ENCODE assay signal across 8 mouse cellular contexts in genomic region chr5:108065465-108066411, GRCm38 (mm10). TPM values are rescaled to one million over a fixed set of nuclear protein-coding genes. Genes with fewer than 3 reads are reported as not detected.
A peak's percentile ranks its signal among the peaks of the same experiment; 100 is the strongest.
DNase-seq lines count a peak whose midpoint lies in the region; ATAC-seq lines count a peak whose summit lies in the region.

Mtf2 (plus strand) TSS chr5:108065674.

- H3K4me2 ChIP-seq in heart, embryonic 13.5 days: peak within 1 kb of the TSS; percentile 81
- peak within 1 kb of the TSS; percentile 92 for H3K4me2 ChIP-seq in liver, embryonic 12.5 days
- peak within 1 kb of the TSS; percentile 76 for H3K4me2 ChIP-seq in stomach, embryonic 15.5 days

- H3K9ac ChIP-seq in heart, embryonic 13.5 days: peak within 1 kb of the TSS; percentile 96
- peak within 1 kb of the TSS; percentile 90 for H3K9ac ChIP-seq in liver, embryonic 12.5 days
- peak within 1 kb of the TSS; percentile 98 for H3K9ac ChIP-seq in stomach, embryonic 15.5 days

- no peaks in the 10 kb centered on the region for H3K27me3 ChIP-seq in heart, embryonic 13.5 days (replicated peaks)
- H3K27me3 ChIP-seq in liver, embryonic 12.5 days (replicated peaks): no peaks in the 10 kb centered on the region
- no peaks in the 10 kb centered on the region for H3K27me3 ChIP-seq in stomach, embryonic 15.5 days (replicated peaks)

- H3K27ac ChIP-seq in brown adipose tissue, adult 24 weeks (replicated peaks; ENCODE audit: low read depth, low read length): peak within 1 kb of the TSS; percentile 67
- H3K27ac ChIP-seq in heart, embryonic 13.5 days (replicated peaks): peak within 1 kb of the TSS; percentile 96
- peak within 1 kb of the TSS; percentile 86 for H3K27ac ChIP-seq in liver, embryonic 12.5 days
- peak within 1 kb of the TSS; percentile 90 for H3K27ac ChIP-seq in stomach, embryonic 15.5 days

- ATAC-seq in heart, embryonic 13.5 days (ENCODE audit: extremely low read depth, insufficient number of reproducible peaks, low FRiP score, low TSS enrichment): peak; percentile 91
- peak; percentile 97 for ATAC-seq in liver, embryonic 12.5 days
- ATAC-seq in stomach, embryonic 15.5 days (ENCODE audit: insufficient read depth, low FRiP score, low read depth): peak; percentile 97

- H3K4me3 ChIP-seq in brown adipose tissue, adult 24 weeks (ENCODE audit: insufficient read depth, low read depth, low read length): peak within 1 kb of the TSS; percentile 98
- peak within 1 kb of the TSS; percentile 78 for H3K4me3 ChIP-seq in heart, embryonic 13.5 days
- H3K4me3 ChIP-seq in liver, embryonic 12.5 days: peak within 1 kb of the TSS; percentile 87
- H3K4me3 ChIP-seq in stomach, embryonic 15.5 days (replicated peaks): peak within 1 kb of the TSS; percentile 96

- H3K36me3 ChIP-seq in heart, embryonic 13.5 days: peaks cover 28% of the 10 kb centered on the region
- peaks cover 33% of the 10 kb centered on the region for H3K36me3 ChIP-seq in liver, embryonic 12.5 days
- H3K36me3 ChIP-seq in stomach, embryonic 15.5 days: peaks cover 5% of the 10 kb centered on the region; the same call in 1 of the 2 replicates

- DNase-seq in CD4-positive, CD25-positive, alpha-beta regulatory T cell, adult 2 months (ENCODE audit: low read depth, low spot score): peak; percentile 98
- DNase-seq in fat pad, adult 2 months (ENCODE audit: extremely low read depth, low read depth, low spot score): peak; percentile 79
- peak; percentile 98 for DNase-seq in kidney, postnatal 10 days
- DNase-seq in natural killer cell, adult 2 months (ENCODE audit: low spot score in 2 of 2): peak; percentile 88 to 94

- H3K4me1 ChIP-seq in brown adipose tissue, adult 24 weeks (ENCODE audit: control insufficient read depth, insufficient read depth, insufficient read length, low read length): no peaks in the 10 kb centered on the region; the same call in 1 of the 2 replicates
- peaks cover 18% of the 10 kb centered on the region for H3K4me1 ChIP-seq in heart, embryonic 13.5 days
- H3K4me1 ChIP-seq in liver, embryonic 12.5 days: peaks cover 19% of the 10 kb centered on the region
- H3K4me1 ChIP-seq in stomach, embryonic 15.5 days: no peaks in the 10 kb centered on the region

- under 1% methylated on average over 59 of the region's 59 CpGs for WGBS in heart, embryonic 13.5 days
- under 1% methylated on average over 59 of the region's 59 CpGs for WGBS in liver, embryonic 12.5 days (ENCODE audit: insufficient replicate concordance)
- under 1% methylated on average over 59 of the region's 59 CpGs for WGBS in stomach, embryonic 15.5 days

- H3K9me3 ChIP-seq in heart, embryonic 13.5 days: peaks cover 3% of the 10 kb centered on the region; the same call in 1 of the 2 replicates
- H3K9me3 ChIP-seq in liver, embryonic 12.5 days (replicated peaks): no peaks in the 10 kb centered on the region
- no peaks in the 10 kb centered on the region for H3K9me3 ChIP-seq in stomach, embryonic 15.5 days

RNA-seq across cellular contexts. Expression of gene Mtf2, which starts in this region (rescaled TPM):
- polyA plus RNA-seq in brown adipose tissue, adult 24 weeks (2012; ENCODE audit: insufficient read depth, insufficient read length, missing spikeins): 5.9 and 8.9 TPM in 2 replicates
- polyA plus RNA-seq in heart, embryonic 13.5 days (2015; fragmentation: Nextera tagmentation; extraction: Ambion mirVana): 71.7 and 76.4 TPM in 2 replicates
- 56.3 and 60.4 TPM in 2 replicates for polyA plus RNA-seq in liver, embryonic 12.5 days (2016; fragmentation: Nextera tagmentation; extraction: Ambion mirVana)
- polyA plus RNA-seq in stomach, embryonic 15.5 days (2015; fragmentation: Nextera tagmentation; extraction: Ambion mirVana): 77.7 and 78.7 TPM in 2 replicates

Comparison
In these comparisons a context has a peak if more than half of its experiments do, and no peak if none do; other contexts are left out.
1. Peak in every context shown above with its lines: DNase-seq, ATAC-seq, H3K4me3 ChIP-seq and H3K27ac ChIP-seq.